Mouse (Mus musculus) kidney, adult 2 months (tissue): ENCODE measurements around the gene Kdelr3. TPM values are rescaled to one million over a fixed set of nuclear protein-coding genes. Genes with fewer than 3 reads are reported as not detected.
A peak's percentile ranks its signal among the peaks of the same experiment; 100 is the strongest.

Source experiments
- DNase-seq: peaks from one replicate; pipeline ENCODE4 v3.0.0; 2021
- H3K27ac ChIP-seq: fragments of 200-500 bp; 2 replicates; pipeline ENCODE4 v1.5.1; 2012; ENCODE audit warnings: low read depth, low read length, control low read depth, inconsistent platforms; ENCODE audit not compliant: insufficient read depth
- H3K27me3 ChIP-seq: fragments of 200-500 bp; replicated peaks from 2 replicates; pipeline ENCODE4 v1.6.1; 2012; ENCODE audit warnings: mild to moderate bottlenecking, moderate library complexity, low read length, inconsistent platforms; ENCODE audit not compliant: control insufficient read depth, insufficient read depth
- H3K36me3 ChIP-seq: fragments of 200-500 bp; 2 replicates; pipeline ENCODE4 v1.6.1; 2012; ENCODE audit warnings: mild to moderate bottlenecking, moderate library complexity, low read length, inconsistent platforms; ENCODE audit not compliant: control insufficient read depth, insufficient read depth
- H3K4me1 ChIP-seq: fragments of 200-500 bp; 2 replicates; pipeline ENCODE4 v1.6.1; 2011; ENCODE audit warnings: low read length; ENCODE audit not compliant: control insufficient read depth, insufficient read depth
- H3K4me3 ChIP-seq: fragments of 200-500 bp; 2 replicates; pipeline ENCODE4 v1.5.1; 2011; ENCODE audit warnings: mild to moderate bottlenecking, low read depth, low read length, control low read depth; ENCODE audit not compliant: insufficient read depth
- CTCF ChIP-seq: fragments of 200-500 bp; conservative IDR thresholded peaks from 2 replicates; pipeline ENCODE4 v1.5.1; 2011; ENCODE audit warnings: low read depth, mild to moderate bottlenecking, control low read depth, low read length, moderate library complexity, mixed read lengths; ENCODE audit not compliant: insufficient read depth, insufficient read length
- POLR2A ChIP-seq: fragments of 200-500 bp; IDR thresholded peaks from one replicate; pipeline ENCODE4 v1.6.1; 2011; ENCODE audit warnings: low read depth, low read length, control low read depth
- WGBS: fragments of 180-500 bp; shearing (Covaris S2); methylation state at CpG from one replicate; pipeline ENCODE4 v1.1.7; 2018; 5-methylcytosine and 5-hydroxymethylcytosine counted together
- polyA plus RNA-seq: library from polyadenylated mRNA; depleted of rRNA; stranded (reverse); fragments of >200 nt; gene quantifications from 2 replicates; pipeline ENCODE4 v1.2.3, GENCODE M21; 2012

The Kdelr3 gene
- polyA plus RNA-seq, 1 experiment = 5.9 TPM

DNA sequence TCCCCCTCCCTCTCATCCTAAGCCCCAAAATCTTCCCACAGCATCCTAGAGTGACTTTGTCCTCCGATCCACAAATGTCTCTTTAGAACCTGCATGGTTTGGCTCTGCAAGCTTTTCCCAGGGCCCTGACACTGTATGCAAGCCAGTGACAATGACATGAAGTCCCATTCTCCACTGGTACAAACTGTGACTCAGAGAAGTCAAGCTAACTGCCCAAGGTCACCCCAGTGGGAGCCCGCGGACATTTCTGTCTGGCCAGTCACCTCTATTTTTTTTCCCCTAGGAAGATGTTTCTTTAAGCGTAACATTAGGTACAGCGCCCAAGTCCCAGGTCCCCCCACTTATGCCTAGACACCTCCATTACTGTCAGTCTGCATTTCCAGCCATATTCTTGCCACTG, 12.8 kb upstream of the Kdelr3 start:
- DNase-seq = no peak
- peaks cover 2% of the 10 kb centered on the region; the same call in 1 of the 2 replicates for H3K4me1 ChIP-seq
- peaks cover 5% of the 10 kb centered on the region; the same call in 1 of the 2 replicates for H3K27me3 ChIP-seq
- WGBS = 65% methylated on average over 5 of the region's 5 CpGs
- TF ChIP-seq CTCF (no peak), POLR2A (no peak)
- no peak overlapping the region for H3K4me3 ChIP-seq
- H3K36me3 ChIP-seq = no peaks in the 10 kb centered on the region
- H3K27ac ChIP-seq = no peak overlapping the region

DNA sequence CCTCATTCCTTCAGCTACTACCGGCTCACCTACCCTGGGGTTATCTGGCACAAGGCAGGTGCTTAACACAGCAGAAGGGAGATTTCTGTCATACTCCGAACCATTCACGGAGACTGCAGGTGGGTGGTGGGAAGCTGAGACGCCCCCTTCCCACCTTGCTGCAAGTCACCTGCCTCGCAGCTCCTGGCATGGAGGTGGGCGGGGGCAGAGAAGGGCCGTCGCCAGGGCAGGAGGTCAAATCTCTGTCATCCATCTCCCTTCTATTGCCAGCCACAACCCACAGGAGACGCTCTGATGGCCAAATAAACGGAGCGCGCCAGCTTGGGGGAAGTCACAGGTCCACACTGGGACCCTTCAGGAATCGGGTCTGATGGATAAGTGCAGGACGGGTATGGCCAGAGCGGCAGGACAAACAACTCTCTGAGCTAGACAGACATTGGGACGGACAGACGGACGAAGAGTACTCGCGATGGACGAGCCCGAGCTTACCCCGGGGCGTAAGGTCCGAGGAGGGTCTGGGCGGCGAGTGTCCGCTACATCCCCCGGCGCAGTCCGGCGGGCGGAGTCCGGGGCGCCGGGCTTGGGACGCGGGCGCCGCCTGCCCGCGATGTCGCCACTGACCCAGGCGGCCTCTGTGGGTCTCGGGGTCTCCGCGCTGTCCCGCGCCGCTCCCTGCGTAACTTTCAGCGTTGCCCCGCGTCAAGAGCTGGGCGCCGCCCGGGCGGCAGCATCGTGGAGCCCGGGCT, 11.3 kb upstream of the Kdelr3 start, which contains the start of gene Kcnj4:
Kcnj4 (minus strand) TSS at position 535 of the 746 bp plus-strand sequence.
- WGBS = 2% methylated on average over 60 of the region's 60 CpGs
- TF ChIP-seq CTCF = no peak
- no peak for TF ChIP-seq POLR2A

DNA sequence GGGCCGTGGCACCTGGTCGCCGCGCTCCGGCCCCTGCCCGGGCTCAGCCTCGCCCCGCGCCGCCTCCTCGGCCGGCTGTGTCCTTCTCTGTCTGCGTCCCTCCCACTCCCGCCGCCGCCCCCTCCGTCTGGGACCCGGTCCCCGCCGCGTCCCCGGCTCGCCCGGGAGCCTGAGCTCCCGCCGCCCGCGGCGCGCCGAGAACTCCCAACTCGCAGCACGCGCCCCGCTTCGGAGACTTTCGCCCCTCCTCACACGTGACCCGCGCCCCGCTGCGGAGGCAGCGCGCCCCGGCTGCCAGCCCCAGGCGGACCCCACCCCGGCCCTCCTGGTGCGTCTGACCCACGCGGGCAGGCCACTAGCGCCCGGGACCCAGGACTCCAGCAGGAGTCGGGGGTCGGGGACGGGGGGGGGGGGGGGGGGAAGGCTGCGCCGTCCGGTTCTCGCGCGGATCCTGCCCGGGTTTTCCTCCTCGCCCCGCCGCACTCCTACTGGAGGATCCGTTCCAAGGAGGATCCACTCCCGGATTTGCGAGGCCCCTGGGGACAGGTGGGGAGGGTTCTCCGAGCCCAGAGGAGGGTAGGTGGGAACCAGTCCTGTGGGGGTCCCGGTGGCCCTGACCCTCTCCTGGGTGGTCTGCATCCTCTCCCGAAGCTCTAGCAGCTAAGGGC, 10.5 kb upstream of the Kdelr3 start:
- H3K4me3 ChIP-seq = peak overlapping the region; percentile 47
- H3K36me3 ChIP-seq = no peaks in the 10 kb centered on the region
- DNase-seq = peak; percentile 61
- peaks cover 5% of the 10 kb centered on the region; the same call in 1 of the 2 replicates for H3K27me3 ChIP-seq
- H3K27ac ChIP-seq = no peak overlapping the region
- under 1% methylated on average over 69 of the region's 71 CpGs for WGBS
- no peak for TF ChIP-seq POLR2A
- TF ChIP-seq CTCF = no peak
- H3K4me1 ChIP-seq = peaks cover 2% of the 10 kb centered on the region; the same call in 1 of the 2 replicates

More for the DNA sequence above, 11.3 kb upstream of the Kdelr3 start, which contains the start of gene Kcnj4:
- H3K4me1 ChIP-seq = peaks cover 2% of the 10 kb centered on the region; the same call in 1 of the 2 replicates
- H3K4me3 ChIP-seq = peak within 1 kb of the TSS; percentile 47
- H3K27me3 ChIP-seq = peaks cover 5% of the 10 kb centered on the region; the same call in 1 of the 2 replicates
- DNase-seq = no peak
- no peaks in the 10 kb centered on the region for H3K36me3 ChIP-seq
- H3K27ac ChIP-seq = no peak within 1 kb of the TSS

DNA sequence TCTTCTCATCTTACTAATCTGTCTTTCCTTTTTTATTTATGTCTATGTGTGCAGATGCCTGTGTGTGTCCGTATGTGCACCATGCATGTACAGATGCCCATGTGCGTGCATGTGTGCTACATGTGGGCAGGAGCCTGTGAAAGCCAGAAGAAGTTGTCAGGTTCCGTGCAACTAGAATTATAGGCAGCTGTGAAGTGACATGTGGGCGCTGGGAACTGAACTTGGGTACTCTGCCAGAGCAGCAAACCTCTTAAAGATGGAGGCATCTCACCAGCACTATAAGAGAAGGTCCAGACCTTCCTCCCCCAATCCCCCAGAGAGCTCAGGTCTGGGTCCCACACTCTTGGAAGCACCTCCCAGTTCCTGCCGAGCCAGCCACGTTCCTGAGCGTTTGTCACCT, 9.8 kb upstream of the Kdelr3 start:
- no peak for DNase-seq
- H3K4me3 ChIP-seq = no peak overlapping the region
- no peak overlapping the region for H3K27ac ChIP-seq
- 51% methylated on average over 7 of the region's 7 CpGs for WGBS
- TF ChIP-seq CTCF (no peak), POLR2A (no peak)
- H3K4me1 ChIP-seq = peaks cover 2% of the 10 kb centered on the region; the same call in 1 of the 2 replicates
- H3K36me3 ChIP-seq = no peaks in the 10 kb centered on the region
- peaks cover 5% of the 10 kb centered on the region; the same call in 1 of the 2 replicates for H3K27me3 ChIP-seq

DNA sequence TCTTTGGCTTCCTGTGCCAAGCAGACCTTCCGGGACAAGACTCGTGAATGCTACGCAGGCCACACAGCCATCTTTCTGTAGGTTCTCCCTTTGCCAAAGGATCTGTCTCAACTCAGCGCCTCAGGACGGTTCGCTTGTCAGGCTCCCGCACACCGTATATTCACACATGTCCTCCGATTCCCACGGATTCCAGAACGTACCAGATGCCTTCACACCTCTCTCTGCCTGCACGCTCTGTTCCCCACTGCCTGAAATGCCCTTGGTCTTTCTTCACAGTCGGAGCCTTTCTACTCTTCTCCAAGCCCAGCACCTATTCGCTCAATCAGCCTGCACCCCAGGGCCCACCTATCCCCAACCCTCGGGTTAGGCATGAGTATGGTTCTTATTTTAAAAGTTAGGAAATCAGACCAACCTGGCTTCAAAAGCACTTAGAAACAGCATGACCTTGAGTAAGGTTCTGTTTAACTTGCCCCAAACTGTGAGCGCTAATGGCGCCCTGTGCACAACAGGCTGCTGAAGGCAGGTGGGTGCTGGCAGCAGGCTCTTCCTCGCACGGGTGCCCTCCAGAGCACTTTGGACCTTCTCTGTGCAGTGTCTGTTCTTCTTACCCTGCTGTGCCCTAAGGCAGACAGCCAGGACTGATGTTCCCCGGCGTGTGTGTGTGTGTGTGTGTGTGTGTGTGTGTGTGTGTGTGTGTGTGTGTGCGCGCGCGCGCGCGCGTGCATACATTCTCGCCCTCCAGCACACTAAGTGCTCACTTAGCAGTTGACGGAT, 9.0 kb upstream of the Kdelr3 start:
- Histone ChIP-seq H3K36me3 (no peaks in the 10 kb centered on the region), H3K27me3 (peaks cover 5% of the 10 kb centered on the region; the same call in 1 of the 2 replicates), H3K4me1 (peaks cover 2% of the 10 kb centered on the region; the same call in 1 of the 2 replicates), H3K27ac (no peak overlapping the region), H3K4me3 (no peak overlapping the region)
- peak; percentile 83 for DNase-seq
- no peak for TF ChIP-seq CTCF
- WGBS = 53% methylated on average over 31 of the region's 31 CpGs

DNA sequence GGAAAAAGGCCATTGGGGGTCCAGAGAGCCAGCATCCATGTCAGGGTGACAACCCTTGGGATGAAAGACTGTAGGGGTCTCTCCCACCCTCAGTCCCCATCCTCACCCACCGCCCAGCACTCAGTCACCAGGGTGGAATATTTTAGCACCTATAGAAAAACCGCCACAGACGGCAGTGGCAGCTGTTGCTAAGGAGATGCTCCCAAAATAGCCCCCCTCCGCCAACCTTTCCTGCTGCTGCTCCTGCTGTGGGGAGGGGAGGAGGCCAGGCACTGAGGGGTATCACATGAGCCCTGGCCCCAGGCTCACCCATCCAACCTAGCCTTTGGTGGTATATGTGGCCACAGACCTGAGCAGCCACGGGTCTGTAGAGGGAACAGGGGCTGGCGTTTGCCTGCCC, 6.2 kb upstream of the Kdelr3 start:
- Histone ChIP-seq H3K4me3 (no peak overlapping the region), H3K4me1 (peaks cover under 1% of the 10 kb centered on the region; the same call in 1 of the 2 replicates), H3K27ac (no peak overlapping the region), H3K36me3 (no peaks in the 10 kb centered on the region), H3K27me3 (peaks cover 5% of the 10 kb centered on the region; the same call in 1 of the 2 replicates)
- TF ChIP-seq POLR2A (no peak), CTCF (no peak)
- 68% methylated on average over 6 of the region's 6 CpGs for whole genome bisulfite sequencing
- no peak for DNase-seq

DNA sequence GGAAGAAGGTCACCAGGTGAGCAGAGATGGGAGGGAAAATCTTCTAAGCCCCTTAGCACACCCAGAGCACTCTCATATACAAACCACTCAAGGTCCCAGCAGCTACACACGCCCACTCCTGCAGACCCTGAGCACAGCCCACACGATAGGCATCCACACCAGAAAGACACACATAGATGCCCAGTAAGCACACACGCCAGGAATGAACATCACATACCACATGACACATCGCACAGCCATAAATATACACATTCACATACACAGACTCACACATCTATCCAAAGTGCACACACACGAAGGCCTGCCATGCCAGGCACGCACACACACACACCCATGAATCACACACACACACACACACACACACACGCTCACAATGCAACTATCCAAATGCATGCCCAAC, 5.8 kb upstream of the Kdelr3 start:
- H3K27ac ChIP-seq = no peak overlapping the region
- H3K4me3 ChIP-seq = no peak overlapping the region
- H3K27me3 ChIP-seq = peaks cover 2% of the 10 kb centered on the region; the same call in 1 of the 2 replicates
- no peak for DNase-seq
- H3K36me3 ChIP-seq = no peaks in the 10 kb centered on the region
- H3K4me1 ChIP-seq = no peaks in the 10 kb centered on the region; the same call in 1 of the 2 replicates
- TF ChIP-seq CTCF (no peak), POLR2A (no peak)
- WGBS = 90% methylated on average over 7 of the region's 7 CpGs
